Mouse (Mus musculus) ES-E14 (cell line): ENCODE measurements around the gene Cntn4. TPM values are rescaled to one million over a fixed set of nuclear protein-coding genes. Genes with fewer than 3 reads are reported as not detected.

Experiments used
- DNase-seq: peaks from one replicate; pipeline ENCODE4 v3.0.0-alpha.2; 2013; ENCODE audit warnings: low read depth, low spot score
- H3K27ac ChIP-seq: 2 replicates; pipeline ENCODE4 v1.5.1; 2012; ENCODE audit warnings: low read depth, mild to moderate bottlenecking, low read length, moderate library complexity, mixed read lengths; ENCODE audit not compliant: poor library complexity, insufficient read depth, severe bottlenecking
- H3K36me3 ChIP-seq: 2 replicates; pipeline ENCODE4 v1.6.1; 2012; ENCODE audit warnings: mild to moderate bottlenecking, low read length, moderate library complexity, mixed read lengths; ENCODE audit not compliant: control insufficient read depth, poor library complexity, insufficient read depth, severe bottlenecking
- H3K4me1 ChIP-seq, 2 experiments: fragments of 150-350 bp in 1 of 2; sonication (generic) in 1 of 2; 2 replicates each; pipeline ENCODE4 v1.6.1; 2012; ENCODE audit warnings: low read length in 2 of 2, mild to moderate bottlenecking in 1 of 2, mixed read lengths in 1 of 2; ENCODE audit not compliant: control insufficient read depth in 2 of 2, insufficient read depth in 2 of 2, poor library complexity in 1 of 2
- H3K4me3 ChIP-seq, 2 experiments: fragments of 150-350 bp in 1 of 2; sonication (generic) in 1 of 2; 2 replicates each; pipeline ENCODE4 v1.5.1; 2012; ENCODE audit warnings: low read length in 2 of 2, low read depth in 1 of 2, mild to moderate bottlenecking in 1 of 2, mixed read lengths in 1 of 2; ENCODE audit not compliant: insufficient read depth in 1 of 2, poor library complexity in 1 of 2, severe bottlenecking in 1 of 2
- H3K9ac ChIP-seq: 2 replicates; pipeline ENCODE4 v1.6.1; 2012; ENCODE audit warnings: low read depth, mild to moderate bottlenecking, low read length, mixed read lengths; ENCODE audit not compliant: poor library complexity, insufficient read depth, severe bottlenecking
- H3K9me3 ChIP-seq: fragments of 150-350 bp; sonication (generic); 2 replicates; pipeline ENCODE4 v1.6.1; 2012; ENCODE audit warnings: low read depth, mild to moderate bottlenecking, low read length; ENCODE audit not compliant: control insufficient read depth, insufficient read depth
- CHD2 ChIP-seq: IDR thresholded peaks from 2 replicates; pipeline ENCODE4 v1.6.1; 2014; ENCODE audit warnings: mild to moderate bottlenecking, low read depth, low read length, inconsistent platforms
- HCFC1 ChIP-seq: IDR thresholded peaks from 2 replicates; pipeline ENCODE4 v1.6.1; 2012; ENCODE audit warnings: low read length, inconsistent platforms, borderline replicate concordance; ENCODE audit not compliant: insufficient read depth
- MAFK ChIP-seq: IDR thresholded peaks from 2 replicates; pipeline ENCODE4 v1.6.1; 2014; ENCODE audit warnings: mild to moderate bottlenecking, low read depth, low read length, inconsistent platforms; ENCODE audit not compliant: insufficient read depth
- ZC3H11A ChIP-seq: IDR thresholded peaks from 2 replicates; pipeline ENCODE4 v1.6.1; 2012; ENCODE audit warnings: low read depth, mild to moderate bottlenecking, inconsistent platforms, low read length, borderline replicate concordance
- ZNF384 ChIP-seq: IDR thresholded peaks from 2 replicates; pipeline ENCODE4 v1.6.1; 2012; ENCODE audit warnings: low read depth, low read length, inconsistent platforms
- in situ Hi-C, 2 experiments: fragments of 600-800 bp; cut with MboI; formaldehyde crosslinking; loops; one replicate each; pipeline ENCODE4 v1.15.1; 2025; ENCODE audit warnings: low sequenced_read_pairs in 2 of 2, inconsistent platforms in 1 of 2; ENCODE audit not compliant: unreplicated experiment in 2 of 2
- total RNA-seq: library from RNA; depleted of rRNA; stranded (reverse); fragments of 300-350 nt; gene quantifications from 2 replicates; pipeline ENCODE4 v1.2.3, GENCODE M21; 2012

Cntn4 gene
- total RNA-seq, 1 experiment, result 0.80 TPM

DNA sequence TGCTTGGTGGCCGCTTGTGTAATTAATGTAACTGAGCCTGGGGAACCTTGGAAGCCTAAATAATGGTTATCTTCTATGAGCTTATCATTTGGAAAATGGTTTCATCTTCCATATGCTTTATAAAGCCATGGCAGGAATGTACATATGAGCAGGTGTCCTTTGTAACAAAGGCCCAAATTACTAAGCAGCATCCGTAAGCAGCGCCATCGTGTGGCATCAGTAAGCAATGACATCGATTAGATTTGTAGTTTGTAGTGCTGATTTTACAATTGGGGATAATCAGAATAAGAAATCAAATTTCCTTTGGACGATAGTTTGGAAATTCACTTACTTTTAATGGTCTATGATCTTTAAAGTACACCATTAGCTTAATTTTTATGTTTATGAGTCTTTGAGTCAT lies 64.6 kb downstream of the Cntn4 start:
- peak; percentile 4 for DNase-seq
- no peaks in the 10 kb centered on the region for H3K36me3 ChIP-seq
- H3K4me3 ChIP-seq, result no peak overlapping the region
- no peak overlapping the region for H3K9ac ChIP-seq
- H3K27ac ChIP-seq, result no peak overlapping the region
- in situ Hi-C loops, result no loop called here
- H3K4me1 ChIP-seq, result no peaks in the 10 kb centered on the region
- TF ChIP-seq CHD2, result no peak
- peak; percentile 43; the same call in 1 of the 2 replicates for TF ChIP-seq ZC3H11A
- no peaks in the 10 kb centered on the region for H3K9me3 ChIP-seq

DNA sequence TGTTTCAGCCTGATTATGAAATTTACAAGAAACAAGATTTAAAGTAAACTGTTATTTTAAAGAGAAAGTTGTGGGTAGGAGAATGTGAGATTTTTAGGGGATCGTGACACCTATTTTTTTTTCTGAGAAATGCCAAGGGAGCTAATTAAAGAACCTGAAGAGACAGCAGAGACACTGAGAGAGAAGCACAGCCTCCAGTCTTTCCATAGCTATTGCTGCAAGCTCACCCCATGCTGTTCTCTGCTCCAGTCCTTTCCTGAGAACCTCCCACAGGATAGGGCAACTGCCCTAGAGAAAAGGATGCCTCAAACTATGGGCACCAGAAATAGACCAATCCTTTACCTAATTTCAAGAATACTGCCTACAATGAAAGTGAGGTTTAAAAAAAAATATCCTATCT lies 103.2 kb downstream of the Cntn4 start:
- Histone ChIP-seq H3K27ac (no peak overlapping the region), H3K4me1 (no peaks in the 10 kb centered on the region), H3K36me3 (no peaks in the 10 kb centered on the region), H3K9me3 (no peaks in the 10 kb centered on the region), H3K9ac (no peak overlapping the region), H3K4me3 (no peak overlapping the region)
- TF ChIP-seq ZC3H11A, result no peak
- no peak for TF ChIP-seq HCFC1
- TF ChIP-seq CHD2, result no peak
- TF ChIP-seq MAFK, result no peak
- TF ChIP-seq ZNF384, result no peak
- in situ Hi-C loops, result no loop called here
- no peak for DNase-seq

DNA sequence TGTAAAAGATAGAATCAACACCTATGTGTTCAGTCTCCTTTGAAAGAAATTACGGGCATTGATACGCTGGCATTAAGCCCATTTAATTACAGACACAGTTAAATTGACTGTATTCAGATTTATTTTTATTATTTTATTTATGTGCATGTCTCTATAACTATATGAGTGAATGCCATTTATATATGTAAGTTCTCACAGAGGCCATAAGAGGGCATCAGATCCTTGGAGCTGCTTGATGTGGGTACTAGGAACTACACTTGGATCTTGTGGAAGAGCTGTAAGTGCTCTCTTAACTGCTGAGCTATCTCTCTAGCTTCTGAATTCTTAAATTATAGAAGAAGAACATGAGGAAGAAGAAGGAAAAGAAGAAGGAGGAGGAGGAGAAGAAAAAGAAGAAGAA lies 111.0 kb downstream of the Cntn4 start:
- Histone ChIP-seq H3K36me3 (no peaks in the 10 kb centered on the region), H3K4me1 (no peaks in the 10 kb centered on the region), H3K9ac (no peak overlapping the region), H3K4me3 (no peak overlapping the region), H3K9me3 (no peaks in the 10 kb centered on the region), H3K27ac (no peak overlapping the region)
- TF ChIP-seq ZNF384, result no peak
- TF ChIP-seq CHD2, result no peak
- no peak for TF ChIP-seq MAFK
- no peak for TF ChIP-seq ZC3H11A
- no peak for TF ChIP-seq HCFC1
- DNase-seq, result no peak
- in situ Hi-C loops, result no loop called here

DNA sequence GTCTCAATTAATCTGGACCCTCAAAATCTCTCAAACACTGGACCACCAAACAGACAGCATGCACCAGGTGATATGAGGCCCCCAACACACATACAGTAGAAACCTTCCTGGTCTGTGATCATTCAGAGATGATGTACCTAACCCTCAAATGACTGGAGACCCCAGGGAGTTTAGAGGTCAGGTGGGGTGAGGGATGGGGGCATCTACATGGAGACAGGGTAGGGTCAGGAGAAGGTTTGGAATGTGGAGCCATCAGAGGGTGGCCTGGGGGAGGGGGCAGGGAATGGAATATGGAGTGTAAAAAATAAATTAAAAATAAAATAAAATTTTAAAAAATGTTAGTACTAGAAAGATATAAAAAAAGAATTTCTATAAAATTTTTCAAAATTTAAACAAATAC lies 157.6 kb downstream of the Cntn4 start:
- no peaks in the 10 kb centered on the region for H3K36me3 ChIP-seq
- TF ChIP-seq CHD2 (no peak), ZC3H11A (no peak), ZNF384 (no peak), HCFC1 (no peak), MAFK (no peak)
- DNase-seq, result no peak
- no peak overlapping the region for H3K9ac ChIP-seq
- no peaks in the 10 kb centered on the region for H3K9me3 ChIP-seq
- no peak overlapping the region for H3K27ac ChIP-seq
- H3K4me1 ChIP-seq, result no peaks in the 10 kb centered on the region
- in situ Hi-C loops, result no loop called here
- no peak overlapping the region for H3K4me3 ChIP-seq

DNA sequence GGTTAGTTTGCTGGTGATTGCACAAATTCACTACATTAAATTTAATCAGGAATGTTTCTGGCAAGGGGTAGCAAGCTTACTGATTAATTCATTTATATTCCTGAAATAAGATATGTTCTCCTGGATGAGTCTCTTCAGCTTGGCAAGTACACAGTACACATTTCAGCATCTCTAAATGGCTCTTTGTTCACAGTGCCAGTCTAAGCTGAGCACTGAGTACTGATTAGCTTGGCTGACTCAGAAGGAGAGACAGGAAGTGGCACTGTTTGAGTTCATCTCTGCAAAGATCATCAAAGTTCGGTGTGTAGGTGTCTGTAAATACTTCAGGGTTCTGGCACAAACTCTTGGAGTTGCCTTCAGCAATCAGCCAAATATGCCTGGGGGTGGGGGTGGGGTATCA lies 169.8 kb downstream of the Cntn4 start:
- Histone ChIP-seq H3K36me3 (no peaks in the 10 kb centered on the region), H3K9ac (no peak overlapping the region), H3K27ac (no peak overlapping the region), H3K4me3 (no peak overlapping the region), H3K4me1 (no peaks in the 10 kb centered on the region), H3K9me3 (no peaks in the 10 kb centered on the region)
- in situ Hi-C loops, result no loop called here
- DNase-seq, result no peak
- TF ChIP-seq HCFC1, result no peak
- TF ChIP-seq ZC3H11A, result no peak
- no peak for TF ChIP-seq CHD2
- no peak for TF ChIP-seq MAFK
- TF ChIP-seq ZNF384, result no peak
